Comparison of ENCODE assay signal across 8 mouse cellular contexts in the genomic region with DNA sequence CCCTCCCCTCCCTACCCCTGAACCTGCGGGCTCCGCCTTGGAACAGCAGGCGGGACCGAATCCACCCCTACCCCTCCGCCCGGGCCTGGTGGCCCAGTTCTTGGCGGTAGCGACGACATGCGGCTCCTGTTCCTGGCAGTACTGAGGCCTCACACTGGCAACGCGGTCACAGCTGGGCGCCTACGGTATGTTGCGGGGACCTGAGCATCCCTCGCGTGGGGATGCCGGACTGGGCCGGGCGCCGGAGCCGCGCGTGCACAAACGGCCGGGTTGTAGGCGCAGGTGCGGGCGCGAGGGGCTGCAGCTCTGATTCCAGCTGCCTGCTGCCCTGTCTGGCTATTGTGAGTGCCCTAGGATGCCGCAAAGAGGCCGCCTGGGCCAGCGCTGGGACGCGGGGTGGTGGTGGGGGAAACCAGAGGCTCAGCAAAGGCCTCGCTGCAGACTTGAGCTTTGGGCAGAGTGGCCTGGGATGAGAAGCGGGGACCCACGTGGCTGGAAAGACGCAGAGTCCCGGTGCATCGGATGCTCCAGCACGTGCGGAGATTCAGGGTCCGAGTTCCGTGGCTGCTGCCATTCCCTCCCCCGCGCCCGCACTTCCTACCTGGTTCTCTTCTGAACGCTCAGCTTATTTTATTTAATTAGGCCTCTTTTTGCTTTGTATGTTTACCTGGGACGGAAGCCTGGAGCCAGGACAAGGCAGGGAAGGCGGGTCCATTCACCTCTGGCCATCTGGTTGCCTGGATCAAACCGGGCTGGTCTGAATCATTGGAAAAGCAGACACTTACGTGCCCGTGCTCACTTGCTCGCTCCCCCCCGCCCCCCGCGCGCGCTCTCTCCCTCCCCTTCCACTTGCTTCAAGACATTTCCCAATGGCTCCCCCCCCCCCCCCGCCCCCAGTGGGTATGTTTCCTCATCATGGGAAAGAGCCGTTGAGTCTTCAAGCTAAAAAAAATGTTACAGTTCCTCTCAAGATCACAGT. TPM values are rescaled to one million over a fixed set of nuclear protein-coding genes. Genes with fewer than 3 reads are reported as not detected.
DNase-seq lines count a peak whose midpoint lies in the region; ATAC-seq lines count a peak whose summit lies in the region.

Gene Glt1d1 (plus strand): TSS at position 96 of the 979 bp plus-strand sequence.
Gene Slc15a4 (minus strand): TSS at position 731 of the 979 bp plus-strand sequence.

- ATAC-seq in hematopoietic stem cell, adult 5-6 weeks (replicated peaks in 1 of 2; ENCODE audit: insufficient read depth in 1 of 2, low FRiP score in 2 of 2, low TSS enrichment in 1 of 2, low read depth in 1 of 2, poor library complexity in 2 of 2, severe bottlenecking in 2 of 2): peak; percentile 23 to 59; a peak in 3 of 4 replicates
- ATAC-seq in midbrain, embryonic 11.5 days (ENCODE audit: low FRiP score): peak; percentile 83

- H3K27ac ChIP-seq in midbrain, embryonic 11.5 days (ENCODE audit: low read depth, low read length): no peak within 1 kb of the TSS

- under 1% methylated on average over 61 of the region's 62 CpGs for WGBS in midbrain, embryonic 11.5 days

- peak; percentile 28 for DNase-seq in layer of hippocampus, adult 11-12 months (ENCODE audit: low spot score)
- no peak for DNase-seq in layer of hippocampus, adult 9-11 months
- peak; percentile 66 for DNase-seq in cerebellum, adult 9-11 months
- DNase-seq in layer of hippocampus, postnatal 14 days (ENCODE audit: low spot score in 2 of 2): peak in 1 of 2 experiments; percentile 34
- DNase-seq in midbrain, embryonic 11.5 days (ENCODE audit: low spot score, missing footprints): peak; percentile 97
- no peak for DNase-seq in ovary, postnatal 10 days (ENCODE audit: low spot score)
- DNase-seq in spleen, adult 12 weeks (ENCODE audit: low spot score): no peak

- H3K4me3 ChIP-seq in midbrain, embryonic 11.5 days (ENCODE audit: low read depth, low read length): peak within 1 kb of the TSS; percentile 53

- H3K4me1 ChIP-seq in midbrain, embryonic 11.5 days (ENCODE audit: control insufficient read depth, insufficient read depth, low read length): peaks cover 5% of the 10 kb centered on the region; the same call in 1 of the 2 replicates

- no peaks in the 10 kb centered on the region for H3K9me3 ChIP-seq in midbrain, embryonic 11.5 days (ENCODE audit: control insufficient read depth, low read length)

- H3K9ac ChIP-seq in midbrain, embryonic 11.5 days (ENCODE audit: low read length): peak within 1 kb of the TSS; percentile 88

- H3K4me2 ChIP-seq in midbrain, embryonic 11.5 days: peak within 1 kb of the TSS; percentile 98

- no peaks in the 10 kb centered on the region for H3K36me3 ChIP-seq in midbrain, embryonic 11.5 days (ENCODE audit: control insufficient read depth, insufficient read depth, low read length)

- no peaks in the 10 kb centered on the region for H3K27me3 ChIP-seq in midbrain, embryonic 11.5 days (ENCODE audit: control insufficient read depth, insufficient read depth, low read length)

RNA-seq across cellular contexts. Expression of gene Glt1d1, which starts in this region (rescaled TPM):
- total RNA-seq in hematopoietic stem cell, adult 5-6 weeks (2017): 0.30 and 0.94 TPM in 2 replicates
- total RNA-seq in layer of hippocampus, postnatal 14 days (2021): 10 to 100 TPM; 23.8 to 26.7 TPM
- 0.33 and 1.1 TPM in 2 replicates for polyA plus RNA-seq in midbrain, embryonic 11.5 days (2014; fragmentation: Nextera tagmentation; extraction: Ambion mirVana)

RNA-seq across cellular contexts. Expression of gene Slc15a4, which starts in this region (rescaled TPM):
- total RNA-seq in hematopoietic stem cell, adult 5-6 weeks (2017): 13.5 and 65.1 TPM in 2 replicates
- 10 to 100 TPM; 30.6 to 33.7 TPM for total RNA-seq in layer of hippocampus, postnatal 14 days (2021)
- 21.0 and 23.1 TPM in 2 replicates for polyA plus RNA-seq in midbrain, embryonic 11.5 days (2014; fragmentation: Nextera tagmentation; extraction: Ambion mirVana)

Comparison
In these comparisons a context has a peak if more than half of its experiments do, and no peak if none do; other contexts are left out.
1. RNA of gene Glt1d1 (total RNA-seq): 23.8 to 26.7 TPM in layer of hippocampus, postnatal 14 days; 0.30 to 0.94 TPM in hematopoietic stem cell, adult 5-6 weeks; every median in the first group is over 10 times any median in the second.
2. DNase-seq: peak in layer of hippocampus, adult 11-12 months (single experiment), cerebellum, adult 9-11 months (single experiment) and midbrain, embryonic 11.5 days (single experiment); none in layer of hippocampus, adult 9-11 months (single experiment), ovary, postnatal 10 days (single experiment) and spleen, adult 12 weeks (single experiment).